Mouse (Mus musculus) liver, postnatal 0 days (tissue): Measurements from ENCODE around the gene Prss34.

Source experiments
- CTCF ChIP-seq: sonication (generic); IDR thresholded peaks from 2 replicates; pipeline ENCODE4 v1.5.1; 2016; ENCODE audit warnings: antibody characterized with exemption, low read depth
- EP300 ChIP-seq: IDR thresholded peaks from 2 replicates; pipeline ENCODE4 v1.6.1; 2016; ENCODE audit warnings: antibody characterized with exemption, low read depth, mild to moderate bottlenecking

DNA sequence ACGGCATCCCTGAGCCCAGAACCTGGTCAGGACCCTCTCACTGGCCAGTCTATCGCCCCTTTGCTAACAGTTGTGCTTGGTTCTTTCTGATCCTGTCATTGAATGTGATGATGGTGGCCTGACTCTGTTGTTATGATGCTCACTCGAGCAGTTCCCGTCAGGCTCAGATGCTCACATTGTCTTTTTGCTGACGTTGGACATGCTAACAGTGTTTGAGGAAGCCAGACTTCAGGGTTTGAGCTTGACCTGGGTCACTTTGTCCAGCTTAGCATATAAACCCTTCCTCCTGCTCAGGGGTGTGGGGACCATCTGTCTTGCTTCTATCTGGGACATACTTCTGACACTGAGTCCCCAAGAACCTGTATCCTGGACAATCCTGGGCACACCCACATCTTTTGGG lies 20.2 kb downstream of the Prss34 start, which contains the start of gene Prss29:
- TF ChIP-seq CTCF, result no peak
- no peak for TF ChIP-seq EP300
